Mouse (Mus musculus) G1E (cell line): ENCODE results near the gene Shank2. TPM values are rescaled to one million over a fixed set of nuclear protein-coding genes. Genes with fewer than 3 reads are reported as not detected.
A peak's percentile ranks its signal among the peaks of the same experiment; 100 is the strongest.

Experiments
- ATAC-seq: 2 replicates; pipeline ENCODE4 v1.8.0; 2016; ENCODE audit warnings: mild to moderate bottlenecking; ENCODE audit not compliant: insufficient number of reproducible peaks, poor library complexity, low FRiP score, severe bottlenecking; ENCODE audit errors: extremely low read depth
- DNase-seq: peaks from one replicate; pipeline ENCODE4 v3.0.0; 2012; ENCODE audit warnings: low spot score
- H3K27me3 ChIP-seq: 2 replicates; pipeline ENCODE4 v1.6.1; 2012; ENCODE audit warnings: mild to moderate bottlenecking, low read length, inconsistent platforms; ENCODE audit not compliant: insufficient read depth
- H3K36me3 ChIP-seq: replicated peaks from 2 replicates; pipeline ENCODE3; 2012; ENCODE audit warnings: mild to moderate bottlenecking, inconsistent platforms
- H3K4me1 ChIP-seq: 2 replicates; pipeline ENCODE4 v1.6.1; 2012; ENCODE audit warnings: low read depth, low read length, inconsistent platforms, mixed read lengths; ENCODE audit not compliant: insufficient read depth
- H3K4me3 ChIP-seq: 2 replicates; pipeline ENCODE4 v1.5.1; 2012; ENCODE audit warnings: low read depth, mild to moderate bottlenecking, inconsistent platforms, low read length, moderate library complexity, mixed read lengths
- H3K9me3 ChIP-seq: replicated peaks from 2 replicates; pipeline ENCODE4 v1.6.1; 2012; ENCODE audit warnings: inconsistent platforms
- CTCF ChIP-seq: IDR thresholded peaks from 2 replicates; pipeline ENCODE4 v1.5.1; 2012; ENCODE audit warnings: low read depth, low read length, inconsistent platforms, mixed read lengths
- GATA1 ChIP-seq: IDR thresholded peaks from 2 replicates; pipeline ENCODE4 v1.6.1; 2012; ENCODE audit warnings: borderline replicate concordance, low read length, inconsistent platforms, mixed read lengths
- GATA2 ChIP-seq: IDR thresholded peaks from 2 replicates; pipeline ENCODE4 v1.6.1; 2012; ENCODE audit warnings: low read depth, low read length, inconsistent platforms, borderline replicate concordance
- POLR2AphosphoS5 ChIP-seq: IDR thresholded peaks from 2 replicates; pipeline ENCODE4 v1.6.1; 2012; ENCODE audit warnings: low read depth, low read length, inconsistent platforms; ENCODE audit not compliant: insufficient replicate concordance
- TAL1 ChIP-seq: conservative IDR thresholded peaks from 2 replicates; pipeline ENCODE4 v1.6.1; 2012; ENCODE audit warnings: low read depth, low read length, inconsistent platforms, mixed read lengths
- polyA plus RNA-seq: library from polyadenylated mRNA; stranded (reverse); fragments of >175 nt; gene quantifications from 2 replicates; pipeline ENCODE4 v1.2.3, GENCODE M21; 2012
- total RNA-seq, 2 experiments: library from RNA; stranded (forward) in 1 of 2; stranded (reverse) in 1 of 2; fragments of 200-1000 nt in 1 of 2; fragments of >200 nt in 1 of 2; fragmentation: Nextera tagmentation in 1 of 2; gene quantifications; 2 replicates each; pipeline ENCODE4 v1.2.3; 2014 to 2017

The Shank2 gene
- total and polyA plus RNA-seq, 3 experiments = 0.05 TPM; not detected in 2

- Histone ChIP-seq H3K36me3 (no peaks in the 10 kb centered on the region), H3K4me3 (no peak overlapping the region), H3K27me3 (peaks cover 60% of the 10 kb centered on the region), H3K4me1 (no peaks in the 10 kb centered on the region), H3K9me3 (peaks cover 3% of the 10 kb centered on the region; the same call in 1 of the 2 replicates)
- TF ChIP-seq POLR2AphosphoS5 (no peak), GATA2 (no peak), CTCF (peak; percentile 49), GATA1 (no peak)
- DNase-seq (no peak), ATAC-seq (no peak)
Observed at GRCm38 (mm10) chr7:144427460-144427859, 425.7 kb downstream of the Shank2 start.

- ATAC-seq (no peak), DNase-seq (no peak)
- TF ChIP-seq TAL1 = no peak
- TF ChIP-seq CTCF = no peak
- no peaks in the 10 kb centered on the region for H3K4me1 ChIP-seq
- H3K9me3 ChIP-seq = peaks cover 3% of the 10 kb centered on the region; the same call in 1 of the 2 replicates
- H3K4me3 ChIP-seq = no peak overlapping the region
- H3K36me3 ChIP-seq = peaks cover 24% of the 10 kb centered on the region
- H3K27me3 ChIP-seq = peaks cover 42% of the 10 kb centered on the region
Observed at GRCm38 (mm10) chr7:144432920-144433319, 431.2 kb downstream of the Shank2 start.

- H3K9me3 ChIP-seq = no peaks in the 10 kb centered on the region
- TF ChIP-seq GATA2 = no peak
- ATAC-seq = no peak
- no peak for DNase-seq
- no peaks in the 10 kb centered on the region for H3K4me1 ChIP-seq
- no peak overlapping the region for H3K4me3 ChIP-seq
- H3K36me3 ChIP-seq = peaks cover 78% of the 10 kb centered on the region
- H3K27me3 ChIP-seq = peaks cover 3% of the 10 kb centered on the region; the same call in 1 of the 2 replicates
Observed at GRCm38 (mm10) chr7:144438811-144439210, 437.1 kb downstream of the Shank2 start.

GRCm38 (mm10) chr7:144441466-144441865 lies 439.7 kb downstream of the Shank2 start:
- Histone ChIP-seq H3K36me3 (peaks cover 92% of the 10 kb centered on the region), H3K4me1 (peaks cover 4% of the 10 kb centered on the region), H3K27me3 (no peaks in the 10 kb centered on the region), H3K9me3 (no peaks in the 10 kb centered on the region), H3K4me3 (no peak overlapping the region)
- no peak for TF ChIP-seq POLR2AphosphoS5
- TF ChIP-seq GATA1 = no peak
- no peak for TF ChIP-seq CTCF
- TF ChIP-seq GATA2 = no peak
- no peak for TF ChIP-seq TAL1
- ATAC-seq (no peak), DNase-seq (no peak)

DNA sequence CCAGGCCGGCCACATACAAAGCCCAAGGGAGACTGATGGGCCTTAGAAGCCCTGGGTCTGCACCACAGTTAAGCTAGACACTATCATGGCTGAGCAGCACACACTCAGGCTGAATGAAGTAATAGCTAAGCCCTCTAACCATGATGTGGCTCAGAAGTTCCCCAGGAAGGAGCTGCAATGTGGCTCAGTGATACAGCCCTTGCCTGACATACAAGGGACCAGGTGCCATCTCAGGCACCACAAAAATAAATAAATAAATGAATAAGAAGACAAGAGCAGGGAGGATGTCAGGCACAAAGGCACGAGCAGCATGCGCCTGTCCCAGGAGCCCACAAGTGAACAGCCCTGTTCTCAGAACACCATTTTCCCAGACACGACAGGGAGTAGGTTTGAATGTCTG lies 440.2 kb downstream of the Shank2 start:
- no peak overlapping the region for H3K4me3 ChIP-seq
- ATAC-seq = no peak
- H3K36me3 ChIP-seq = peaks cover 92% of the 10 kb centered on the region
- peaks cover 9% of the 10 kb centered on the region for H3K4me1 ChIP-seq
- H3K27me3 ChIP-seq = no peaks in the 10 kb centered on the region
- TF ChIP-seq POLR2AphosphoS5 (no peak), GATA2 (no peak), TAL1 (no peak), GATA1 (no peak), CTCF (no peak)
- H3K9me3 ChIP-seq = no peaks in the 10 kb centered on the region
- no peak for DNase-seq

DNA sequence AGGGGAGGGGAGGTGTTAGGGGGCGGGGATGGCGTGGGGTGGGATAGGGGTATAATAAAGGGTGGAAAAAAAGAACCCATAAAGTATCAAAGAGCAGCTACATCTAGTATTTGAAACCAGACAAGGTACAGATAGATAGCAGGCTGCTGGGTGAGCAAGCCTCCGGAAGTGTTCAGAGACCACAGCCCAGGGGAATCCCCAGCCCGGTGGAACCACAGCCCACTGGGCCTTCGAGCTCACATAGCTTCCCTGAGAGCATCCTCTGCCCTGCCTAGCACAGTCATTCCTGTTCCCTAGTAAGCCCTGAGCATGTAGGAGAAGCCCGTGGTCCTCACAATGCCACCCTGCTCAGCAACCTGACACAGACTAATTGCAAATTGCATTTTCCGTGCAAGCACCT lies 443.1 kb downstream of the Shank2 start:
- ATAC-seq (no peak), DNase-seq (no peak)
- Histone ChIP-seq H3K27me3 (no peaks in the 10 kb centered on the region; the same call in 1 of the 2 replicates), H3K9me3 (no peaks in the 10 kb centered on the region), H3K4me1 (peaks cover 26% of the 10 kb centered on the region), H3K4me3 (no peak overlapping the region), H3K36me3 (peaks cover 89% of the 10 kb centered on the region)
- no peak for TF ChIP-seq GATA2

DNA sequence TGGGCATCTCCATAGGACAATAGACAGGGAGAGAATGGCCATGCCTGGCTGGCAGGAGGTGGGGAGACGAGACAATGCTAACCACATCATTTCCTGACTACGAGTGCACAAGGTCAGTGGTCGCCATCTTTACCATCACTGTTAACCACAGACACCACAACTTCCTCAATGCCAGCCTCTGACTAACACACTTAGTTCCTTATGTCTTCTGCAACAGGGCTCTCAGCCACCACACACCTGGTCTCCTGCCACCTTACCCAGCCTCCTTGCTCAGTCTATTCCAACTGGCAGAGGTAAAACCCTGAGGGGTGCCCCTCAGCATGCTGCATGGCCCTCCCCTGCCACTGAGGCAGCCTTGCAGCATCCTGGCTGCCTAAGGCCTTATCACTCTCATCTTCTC lies 445.4 kb downstream of the Shank2 start:
- ATAC-seq = peak; percentile 92
- TF ChIP-seq TAL1 (0 out of 2 replicates have a peak, but pooled peaks have one; percentile 23), POLR2AphosphoS5 (no peak), CTCF (no peak), GATA2 (no peak)
- Histone ChIP-seq H3K27me3 (no peaks in the 10 kb centered on the region; the same call in 1 of the 2 replicates), H3K9me3 (no peaks in the 10 kb centered on the region), H3K4me3 (peak overlapping the region; percentile 14; the same call in 1 of the 2 replicates), H3K36me3 (peaks cover 89% of the 10 kb centered on the region), H3K4me1 (peaks cover 26% of the 10 kb centered on the region)
- DNase-seq = peak; percentile 57
